Mouse (Mus musculus) testis, adult 2 months (tissue): ENCODE results near the gene Bzw2. TPM values are rescaled to one million over a fixed set of nuclear protein-coding genes. Genes with fewer than 3 reads are reported as not detected.

Experiments
- H3K27ac ChIP-seq: fragments of 200-500 bp; 2 replicates; pipeline ENCODE4 v1.5.1; 2012; ENCODE audit warnings: low read depth, low read length; ENCODE audit not compliant: control insufficient read depth, insufficient read depth
- H3K27me3 ChIP-seq: fragments of 200-500 bp; 2 replicates; pipeline ENCODE4 v1.6.1; 2012; ENCODE audit warnings: mild to moderate bottlenecking, low read length, moderate library complexity; ENCODE audit not compliant: control insufficient read depth, insufficient read depth
- H3K36me3 ChIP-seq: fragments of 200-500 bp; 2 replicates; pipeline ENCODE4 v1.6.1; 2012; ENCODE audit warnings: mild to moderate bottlenecking, low read length; ENCODE audit not compliant: control insufficient read depth, insufficient read depth
- H3K4me1 ChIP-seq: fragments of 200-500 bp; 2 replicates; pipeline ENCODE4 v1.6.1; 2012; ENCODE audit warnings: low read length; ENCODE audit not compliant: control insufficient read depth, insufficient read depth
- H3K4me3 ChIP-seq: fragments of 200-500 bp; 2 replicates; pipeline ENCODE4 v1.5.1; 2012; ENCODE audit warnings: low read depth, mild to moderate bottlenecking, low read length, moderate library complexity, mixed read lengths; ENCODE audit not compliant: control insufficient read depth
- CTCF ChIP-seq: fragments of 200-500 bp; IDR thresholded peaks from 2 replicates; pipeline ENCODE4 v1.5.1; 2012; ENCODE audit warnings: low read depth, mild to moderate bottlenecking, inconsistent platforms, low read length, moderate library complexity; ENCODE audit not compliant: control insufficient read depth, insufficient read depth, insufficient replicate concordance
- POLR2A ChIP-seq: fragments of 200-500 bp; IDR thresholded peaks from 2 replicates; pipeline ENCODE4 v1.6.1; 2012; ENCODE audit warnings: low read depth, mild to moderate bottlenecking, inconsistent platforms, low read length, moderate library complexity; ENCODE audit not compliant: control insufficient read depth
- polyA plus RNA-seq: library from polyadenylated mRNA; depleted of rRNA; stranded (reverse); fragments of >200 nt; gene quantifications from 2 replicates; pipeline ENCODE4 v1.2.3, GENCODE M21; 2012

Gene Bzw2
- polyA plus RNA-seq, 1 experiment, result 1.3 TPM

- H3K36me3 ChIP-seq, result no peaks in the 10 kb centered on the region
- no peak overlapping the region for H3K27ac ChIP-seq
- no peaks in the 10 kb centered on the region for H3K27me3 ChIP-seq
- no peak for TF ChIP-seq CTCF
- TF ChIP-seq POLR2A, result no peak
- no peak overlapping the region for H3K4me3 ChIP-seq
- no peaks in the 10 kb centered on the region for H3K4me1 ChIP-seq
Measured at GRCm38 (mm10) chr12:36112081-36112480, 45.8 kb downstream of the Bzw2 start.

- H3K4me1 ChIP-seq, result no peaks in the 10 kb centered on the region
- no peaks in the 10 kb centered on the region for H3K36me3 ChIP-seq
- no peak overlapping the region for H3K27ac ChIP-seq
- H3K4me3 ChIP-seq, result no peak overlapping the region
- TF ChIP-seq CTCF, result no peak
- TF ChIP-seq POLR2A, result no peak
- no peaks in the 10 kb centered on the region for H3K27me3 ChIP-seq
Measured at GRCm38 (mm10) chr12:36111110-36111509, 46.8 kb downstream of the Bzw2 start.

GRCm38 (mm10) chr12:36110457-36110856 is 47.4 kb downstream of the Bzw2 start:
- Histone ChIP-seq H3K27ac (no peak overlapping the region), H3K36me3 (no peaks in the 10 kb centered on the region), H3K4me1 (no peaks in the 10 kb centered on the region), H3K4me3 (no peak overlapping the region), H3K27me3 (no peaks in the 10 kb centered on the region)
- TF ChIP-seq CTCF (no peak), POLR2A (no peak)

- H3K4me1 ChIP-seq, result no peaks in the 10 kb centered on the region
- no peak for TF ChIP-seq POLR2A
- TF ChIP-seq CTCF, result no peak
- no peaks in the 10 kb centered on the region for H3K27me3 ChIP-seq
- no peak overlapping the region for H3K4me3 ChIP-seq
- H3K36me3 ChIP-seq, result no peaks in the 10 kb centered on the region
- no peak overlapping the region for H3K27ac ChIP-seq
Measured at GRCm38 (mm10) chr12:36108442-36108841, 49.4 kb downstream of the Bzw2 start.

- Histone ChIP-seq H3K4me1 (no peaks in the 10 kb centered on the region), H3K36me3 (no peaks in the 10 kb centered on the region), H3K27ac (no peak overlapping the region), H3K4me3 (no peak overlapping the region), H3K27me3 (no peaks in the 10 kb centered on the region)
- TF ChIP-seq CTCF (no peak), POLR2A (no peak)
Measured at GRCm38 (mm10) chr12:36103592-36103910, 54.3 kb downstream of the Bzw2 start.

- TF ChIP-seq POLR2A, result no peak
- no peak for TF ChIP-seq CTCF
- H3K36me3 ChIP-seq, result no peaks in the 10 kb centered on the region
- H3K4me1 ChIP-seq, result no peaks in the 10 kb centered on the region
- H3K4me3 ChIP-seq, result no peak overlapping the region
- H3K27me3 ChIP-seq, result no peaks in the 10 kb centered on the region
- H3K27ac ChIP-seq, result no peak overlapping the region
Measured at GRCm38 (mm10) chr12:36102733-36103591, 54.9 kb downstream of the Bzw2 start.

GRCm38 (mm10) chr12:36095371-36095880 is 62.5 kb downstream of the Bzw2 start:
- 0 out of 2 replicates have a peak, but pooled peaks cover 2% of the 10 kb centered on the region for H3K4me1 ChIP-seq
- no peak for TF ChIP-seq CTCF
- no peak for TF ChIP-seq POLR2A
- H3K4me3 ChIP-seq, result no peak overlapping the region
- no peak overlapping the region for H3K27ac ChIP-seq
- no peaks in the 10 kb centered on the region for H3K36me3 ChIP-seq
- no peaks in the 10 kb centered on the region for H3K27me3 ChIP-seq
